Mouse (Mus musculus) erythroblast, embryonic 14.5 days (primary cell): Measurements from ENCODE around the gene Cbr4.

Experiments used
- GATA1 ChIP-seq: IDR thresholded peaks from 2 replicates; pipeline ENCODE4 v1.6.1; 2012; ENCODE audit warnings: low read length, inconsistent platforms, mixed read lengths
- TAL1 ChIP-seq: IDR thresholded peaks from 3 replicates; pipeline ENCODE4 v1.6.1; 2012; ENCODE audit warnings: low read length, inconsistent platforms, mixed read lengths

- TF ChIP-seq GATA1 (no peak), TAL1 (no peak)
Measured at GRCm38 (mm10) chr8:61515931-61516744, 28.6 kb downstream of the Cbr4 start.
